Mouse (Mus musculus) embryonic facial prominence, embryonic 13.5 days (tissue): ENCODE data around the gene Cdon. TPM values are rescaled to one million over a fixed set of nuclear protein-coding genes. Genes with fewer than 3 reads are reported as not detected.

Experiments used
- ATAC-seq: fragments of 200-750 bp; cut with Nextera tagmentation; 2 replicates; pipeline ENCODE4 v1.8.0; 2017; ENCODE audit warnings: low read depth; ENCODE audit not compliant: insufficient number of reproducible peaks, insufficient read depth, low FRiP score, low TSS enrichment
- H3K27ac ChIP-seq: fragments of 300-500 bp; sonication (generic); 2 replicates; pipeline ENCODE4 v1.5.1; 2015; ENCODE audit warnings: moderate library complexity, mild to moderate bottlenecking, inconsistent platforms
- H3K27me3 ChIP-seq: fragments of 300-500 bp; sonication (generic); 2 replicates; pipeline ENCODE4 v1.6.1; 2015; ENCODE audit warnings: mild to moderate bottlenecking, inconsistent platforms
- H3K36me3 ChIP-seq: fragments of 300-500 bp; sonication (generic); 2 replicates; pipeline ENCODE4 v1.6.1; 2015; ENCODE audit warnings: mild to moderate bottlenecking, inconsistent platforms
- H3K4me1 ChIP-seq: fragments of 300-500 bp; sonication (generic); 2 replicates; pipeline ENCODE4 v1.6.1; 2015; ENCODE audit warnings: inconsistent platforms
- H3K4me2 ChIP-seq: fragments of 300-500 bp; sonication (generic); 2 replicates; pipeline ENCODE4 v1.6.1; 2015; ENCODE audit warnings: moderate library complexity, mild to moderate bottlenecking, inconsistent platforms
- H3K4me3 ChIP-seq: fragments of 300-500 bp; sonication (generic); 2 replicates; pipeline ENCODE4 v1.5.1; 2015; ENCODE audit warnings: mild to moderate bottlenecking, inconsistent platforms
- H3K9ac ChIP-seq: fragments of 300-500 bp; sonication (generic); 2 replicates; pipeline ENCODE4 v1.6.1; 2015; ENCODE audit warnings: mild to moderate bottlenecking, inconsistent platforms
- H3K9me3 ChIP-seq: fragments of 300-500 bp; sonication (generic); 2 replicates; pipeline ENCODE4 v1.6.1; 2016; ENCODE audit warnings: inconsistent platforms
- WGBS: fragments of 180-500 bp; shearing (Covaris S2); methylation state at CpG from one replicate; pipeline ENCODE4 v1.1.7; 2015; ENCODE audit warnings: mixed read lengths; 5-methylcytosine and 5-hydroxymethylcytosine counted together
- polyA plus RNA-seq: library from polyadenylated mRNA; unstranded; fragments of >200 nt; fragmentation: Nextera tagmentation; extraction: Ambion mirVana; gene quantifications from 2 replicates; pipeline ENCODE4 v1.2.1, GENCODE M21; 2015

The Cdon gene
- polyA plus RNA-seq, 1 experiment from 2014 or later = 20.7 TPM

- Histone ChIP-seq H3K9ac (no peak overlapping the region), H3K27me3 (no peaks in the 10 kb centered on the region), H3K4me3 (no peak overlapping the region), H3K36me3 (peaks cover 45% of the 10 kb centered on the region), H3K4me1 (peaks cover 27% of the 10 kb centered on the region), H3K27ac (peak overlapping the region; percentile 40; the same call in 1 of the 2 replicates), H3K4me2 (no peak overlapping the region), H3K9me3 (no peaks in the 10 kb centered on the region)
- no peak for ATAC-seq
- 52% methylated on average over 3 of the region's 3 CpGs for WGBS
These were observed 74.5 kb downstream of the Cdon start for GRCm38 (mm10) chr9:35495471-35495870.

DNA sequence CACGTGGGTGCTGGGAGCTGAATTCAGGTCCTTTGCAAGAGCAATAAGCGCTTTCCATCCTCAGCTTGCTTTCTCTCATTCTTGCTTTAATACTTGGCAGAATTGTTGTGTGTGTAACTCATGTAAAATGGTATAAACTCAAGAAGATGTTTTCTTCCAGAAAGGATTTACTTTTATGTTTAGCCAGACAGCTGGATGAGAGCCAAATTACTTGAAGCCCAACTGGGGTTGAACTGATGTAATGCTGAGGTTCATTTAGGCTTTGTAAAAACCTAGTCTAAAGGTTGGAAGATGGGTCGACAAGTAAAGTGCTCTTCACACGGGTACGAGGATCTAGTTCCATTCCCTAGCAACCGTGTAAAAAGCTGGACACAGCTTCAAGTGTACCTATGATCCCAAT is 79.0 kb downstream of the Cdon start:
- Histone ChIP-seq H3K9me3 (no peaks in the 10 kb centered on the region), H3K4me2 (no peak overlapping the region), H3K36me3 (peaks cover 57% of the 10 kb centered on the region), H3K27me3 (no peaks in the 10 kb centered on the region), H3K4me1 (peaks cover 11% of the 10 kb centered on the region), H3K27ac (no peak overlapping the region), H3K9ac (no peak overlapping the region), H3K4me3 (no peak overlapping the region)
- 82% methylated on average over 6 of the region's 6 CpGs for WGBS
- no peak for ATAC-seq

DNA sequence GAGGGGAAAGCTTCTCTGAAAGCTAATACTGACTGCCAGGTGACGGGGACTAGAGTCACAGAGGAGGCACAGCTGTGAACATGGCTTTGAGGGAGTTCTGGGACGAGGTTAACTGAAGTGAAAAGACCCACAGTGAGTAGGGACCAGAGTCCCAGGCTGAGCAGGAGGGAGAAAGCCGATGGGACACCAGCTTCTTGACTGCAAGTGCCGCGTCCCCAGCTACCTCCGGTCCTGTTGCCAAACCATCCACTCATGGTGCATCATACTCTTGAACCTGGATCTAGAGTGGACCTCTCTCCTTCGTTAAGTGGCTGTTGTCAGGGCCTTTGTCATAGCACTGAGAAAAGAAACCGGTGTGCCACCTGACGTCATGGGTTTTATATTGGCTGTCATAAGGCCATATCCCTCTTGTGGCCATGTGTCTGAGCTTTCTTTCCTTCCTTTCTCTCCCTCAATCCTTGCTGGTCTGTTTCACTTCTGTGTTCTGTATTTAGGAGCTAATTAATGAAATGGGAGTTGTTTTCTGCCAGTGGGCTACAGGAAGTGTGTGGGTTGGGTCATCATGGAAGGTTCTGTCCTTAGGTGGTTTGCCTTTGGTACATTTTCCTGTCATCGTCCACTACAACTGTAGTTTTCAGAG is 81.6 kb downstream of the Cdon start:
- no peak for ATAC-seq
- Histone ChIP-seq H3K36me3 (peaks cover 65% of the 10 kb centered on the region), H3K27ac (no peak overlapping the region), H3K9me3 (no peaks in the 10 kb centered on the region), H3K4me1 (peaks cover 4% of the 10 kb centered on the region), H3K4me3 (no peak overlapping the region), H3K9ac (no peak overlapping the region), H3K27me3 (no peaks in the 10 kb centered on the region), H3K4me2 (no peak overlapping the region)
- 89% methylated on average over 10 of the region's 10 CpGs for WGBS

DNA sequence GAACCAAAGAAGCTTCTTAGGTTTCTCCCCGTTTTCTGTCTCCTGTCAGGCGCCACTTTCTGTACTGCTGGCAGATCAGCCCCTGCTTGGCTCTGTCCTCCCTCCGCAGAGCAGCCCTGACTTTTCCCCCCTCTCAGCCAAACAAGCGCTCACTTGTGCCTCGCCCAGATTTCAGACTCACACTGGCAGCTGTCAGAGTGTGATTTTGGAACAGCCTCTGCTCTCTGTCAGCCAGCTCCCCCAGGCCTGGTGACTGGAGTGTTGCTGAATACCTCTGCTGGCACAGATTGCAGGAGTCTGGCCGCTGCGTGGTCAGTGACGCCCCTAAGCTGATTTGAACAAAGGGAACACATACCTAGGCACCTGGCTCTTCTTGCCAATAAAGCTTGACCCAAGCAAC is 87.3 kb downstream of the Cdon start:
- Histone ChIP-seq H3K9me3 (no peaks in the 10 kb centered on the region), H3K4me2 (no peak overlapping the region), H3K9ac (no peak overlapping the region), H3K36me3 (peaks cover 27% of the 10 kb centered on the region), H3K27ac (peak overlapping the region; percentile 77), H3K4me1 (peaks cover 14% of the 10 kb centered on the region), H3K4me3 (no peak overlapping the region), H3K27me3 (peaks cover 2% of the 10 kb centered on the region; the same call in 1 of the 2 replicates)
- 29% methylated on average over 8 of the region's 8 CpGs for WGBS
- ATAC-seq = peak; percentile 69; the same call in 1 of the 2 replicates

DNA sequence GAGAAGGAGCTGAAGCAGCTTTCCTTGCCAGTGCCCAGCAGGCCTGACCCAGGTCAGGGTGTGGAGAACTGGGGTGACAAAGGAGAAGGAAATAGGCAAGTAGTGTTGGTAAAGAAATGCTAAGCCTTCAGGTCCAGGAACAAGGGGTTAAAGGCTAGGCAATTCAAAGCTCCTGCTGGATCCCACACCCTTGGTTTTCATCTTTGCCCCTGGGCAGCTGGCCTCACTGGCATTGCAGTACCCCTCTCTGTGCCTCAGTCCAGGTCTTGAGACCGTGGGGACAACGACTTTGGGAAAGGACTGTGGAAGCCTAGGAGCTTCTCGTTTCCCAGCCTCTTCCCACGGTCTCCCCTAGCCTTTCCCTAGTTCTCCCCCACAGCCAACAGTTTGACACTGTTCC is 93.0 kb downstream of the Cdon start:
- ATAC-seq = no peak
- H3K27ac ChIP-seq = no peak overlapping the region
- no peaks in the 10 kb centered on the region for H3K36me3 ChIP-seq
- H3K9me3 ChIP-seq = no peaks in the 10 kb centered on the region
- H3K9ac ChIP-seq = no peak overlapping the region
- H3K4me1 ChIP-seq = no peaks in the 10 kb centered on the region
- H3K4me3 ChIP-seq = no peak overlapping the region
- no peak overlapping the region for H3K4me2 ChIP-seq
- WGBS = 89% methylated on average over 4 of the region's 4 CpGs
- peaks cover 2% of the 10 kb centered on the region; the same call in 1 of the 2 replicates for H3K27me3 ChIP-seq

- Histone ChIP-seq H3K27ac (no peak overlapping the region), H3K9ac (no peak overlapping the region), H3K4me1 (peaks cover 2% of the 10 kb centered on the region; the same call in 1 of the 2 replicates), H3K27me3 (peaks cover 2% of the 10 kb centered on the region; the same call in 1 of the 2 replicates), H3K4me2 (no peak overlapping the region), H3K9me3 (no peaks in the 10 kb centered on the region), H3K4me3 (no peak overlapping the region), H3K36me3 (no peaks in the 10 kb centered on the region)
- ATAC-seq = no peak
- 88% methylated on average over 5 of the region's 5 CpGs for WGBS
These were observed 95.3 kb downstream of the Cdon start for GRCm38 (mm10) chr9:35516182-35516581.

- H3K9ac ChIP-seq = no peak overlapping the region
- WGBS = 94% methylated on average over 16 of the region's 16 CpGs
These were observed 95.8 kb downstream of the Cdon start for GRCm38 (mm10) chr9:35516711-35517110.

GRCm38 (mm10) chr9:35518169-35518568 is 97.2 kb downstream of the Cdon start, which contains the start of gene Gm1113:
Gene Gm1113 (minus strand): TSS chr9:35518269.
- H3K36me3 ChIP-seq = no peaks in the 10 kb centered on the region
- no peak for ATAC-seq

More at GRCm38 (mm10) chr9:35516711-35517110, 95.8 kb downstream of the Cdon start:
- Histone ChIP-seq H3K27ac (no peak overlapping the region), H3K4me3 (no peak overlapping the region), H3K4me2 (no peak overlapping the region), H3K27me3 (peaks cover 2% of the 10 kb centered on the region; the same call in 1 of the 2 replicates), H3K9me3 (no peaks in the 10 kb centered on the region), H3K4me1 (peaks cover 6% of the 10 kb centered on the region), H3K36me3 (no peaks in the 10 kb centered on the region)
- no peak for ATAC-seq

DNA sequence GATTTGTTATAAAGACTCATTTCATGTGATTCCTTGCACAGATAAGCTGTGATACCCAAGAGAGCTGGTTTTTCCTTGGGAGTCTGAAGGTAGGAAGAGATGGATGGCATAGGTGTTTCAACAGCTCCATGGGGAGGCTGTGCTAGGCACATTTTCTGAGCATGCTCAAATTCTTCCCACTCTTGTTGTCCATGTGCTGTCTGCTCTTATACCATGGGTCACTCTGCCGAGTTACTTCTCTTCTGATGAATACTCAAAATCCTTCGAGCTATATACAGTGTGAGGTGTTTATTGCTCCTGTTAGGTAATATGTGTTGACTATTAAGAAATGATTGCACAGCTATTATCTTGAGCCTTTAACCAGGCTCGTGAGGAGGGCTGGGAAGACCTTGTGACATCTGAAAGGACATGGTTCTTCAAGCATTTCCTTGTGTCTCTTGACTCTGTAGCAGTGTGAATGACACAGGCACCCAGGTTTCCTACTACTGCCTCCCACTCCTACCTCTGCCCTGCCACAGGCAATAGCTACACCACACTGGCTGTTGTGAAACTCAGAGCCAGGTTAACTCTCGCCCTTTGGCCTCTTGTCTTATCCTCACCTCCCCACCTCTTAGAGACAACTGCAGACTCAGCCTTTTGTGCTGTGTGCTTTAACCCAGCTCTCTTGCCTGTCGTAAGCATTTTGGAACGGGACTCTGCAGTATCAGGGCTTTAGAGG is 99.9 kb downstream of the Cdon start:
- Histone ChIP-seq H3K4me3 (no peak overlapping the region), H3K27ac (no peak overlapping the region), H3K9me3 (no peaks in the 10 kb centered on the region), H3K4me2 (no peak overlapping the region), H3K9ac (no peak overlapping the region), H3K36me3 (no peaks in the 10 kb centered on the region), H3K27me3 (no peaks in the 10 kb centered on the region), H3K4me1 (peaks cover 26% of the 10 kb centered on the region)
- no peak for ATAC-seq
- 79% methylated on average over 6 of the region's 6 CpGs for WGBS

More at GRCm38 (mm10) chr9:35518169-35518568, 97.2 kb downstream of the Cdon start, which contains the start of gene Gm1113:
- no peak within 1 kb of the TSS for H3K4me3 ChIP-seq
- no peak within 1 kb of the TSS for H3K27ac ChIP-seq
- peaks cover 9% of the 10 kb centered on the region for H3K4me1 ChIP-seq
- H3K9ac ChIP-seq = no peak within 1 kb of the TSS
- H3K9me3 ChIP-seq = no peaks in the 10 kb centered on the region
- WGBS = 83% methylated on average over 3 of the region's 3 CpGs
- no peaks in the 10 kb centered on the region for H3K27me3 ChIP-seq
- no peak within 1 kb of the TSS for H3K4me2 ChIP-seq

- H3K4me2 ChIP-seq = no peak overlapping the region
- no peaks in the 10 kb centered on the region for H3K27me3 ChIP-seq
- no peaks in the 10 kb centered on the region for H3K36me3 ChIP-seq
- no peak overlapping the region for H3K27ac ChIP-seq
- 47% methylated on average over 2 of the region's 2 CpGs for WGBS
- no peak overlapping the region for H3K9ac ChIP-seq
- H3K9me3 ChIP-seq = no peaks in the 10 kb centered on the region
- no peak for ATAC-seq
- peaks cover 26% of the 10 kb centered on the region for H3K4me1 ChIP-seq
- H3K4me3 ChIP-seq = no peak overlapping the region
These were observed 101.3 kb downstream of the Cdon start for GRCm38 (mm10) chr9:35522241-35522640.

DNA sequence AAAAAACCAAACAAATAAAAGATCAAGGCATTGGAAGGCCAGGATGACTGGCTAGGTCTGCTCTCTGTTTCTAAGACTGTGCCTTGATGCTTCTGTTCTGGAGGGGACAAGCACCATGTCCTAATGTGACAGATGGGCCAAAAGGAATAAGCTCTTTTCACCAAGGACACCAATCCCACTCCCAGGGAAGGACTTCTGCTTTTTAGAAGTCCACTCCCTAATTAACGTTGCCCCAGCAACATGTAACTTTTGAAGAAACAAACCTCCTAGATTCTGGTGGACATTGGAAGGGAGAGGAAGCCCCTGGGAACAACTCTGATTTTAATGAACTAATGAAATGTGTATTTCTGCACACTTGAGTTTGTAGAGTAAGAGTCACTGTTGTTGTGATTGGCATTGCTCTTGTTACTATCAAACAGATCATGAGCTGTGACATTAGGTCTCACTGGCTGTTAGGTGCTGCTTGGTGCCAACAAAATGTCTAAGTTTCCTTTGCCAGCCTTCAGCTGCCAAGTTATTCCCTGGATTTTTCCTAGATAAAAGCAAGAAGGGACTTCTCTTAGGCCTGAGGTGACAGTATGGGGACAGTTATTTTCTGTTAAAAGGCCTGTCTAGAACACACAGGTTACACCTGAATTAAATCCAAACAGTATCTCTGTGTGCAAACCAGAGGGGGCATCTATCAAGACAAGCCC is 102.0 kb downstream of the Cdon start:
- no peak for ATAC-seq
- H3K4me2 ChIP-seq = peak overlapping the region; percentile 36; the same call in 1 of the 2 replicates
- H3K4me3 ChIP-seq = no peak overlapping the region
- H3K27me3 ChIP-seq = no peaks in the 10 kb centered on the region
- WGBS = 82% methylated on average over 1 of the region's 1 CpGs
- peaks cover 28% of the 10 kb centered on the region for H3K4me1 ChIP-seq
- H3K27ac ChIP-seq = peak overlapping the region; percentile 88
- H3K9me3 ChIP-seq = no peaks in the 10 kb centered on the region
- H3K9ac ChIP-seq = no peak overlapping the region
- H3K36me3 ChIP-seq = no peaks in the 10 kb centered on the region
